Mouse (Mus musculus): ENCODE measurements at regions not wholly inside any gene's neighbourhood (a gene's known extent, or its start where the extent isn't known, plus 50 kb on each side); places are given as distances from the start of the nearest gene placed in this dataset.

DNA sequence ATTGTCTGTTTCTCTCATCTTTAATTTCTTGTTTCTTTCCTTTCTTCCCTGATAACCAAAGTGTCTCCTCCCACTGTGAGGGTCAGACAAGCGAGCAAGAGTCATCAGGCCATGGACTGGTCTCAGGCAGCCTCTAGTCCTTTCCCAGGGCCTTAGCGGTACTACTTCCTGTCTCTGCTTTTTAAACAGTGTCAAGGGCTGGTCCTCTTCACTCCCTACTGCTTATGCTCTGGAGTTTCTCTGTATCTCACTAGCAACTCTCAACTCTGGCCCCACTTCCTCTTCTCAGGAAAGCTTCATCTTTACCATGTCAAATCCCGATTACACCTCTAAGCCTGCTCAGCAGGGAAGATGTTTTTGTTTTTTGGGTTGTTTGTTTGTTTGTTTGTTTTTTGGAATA, 124.1 kb downstream of the Pten start:
- no peak for ATAC-seq (ENCODE audit: low FRiP score, low read depth)

DNA sequence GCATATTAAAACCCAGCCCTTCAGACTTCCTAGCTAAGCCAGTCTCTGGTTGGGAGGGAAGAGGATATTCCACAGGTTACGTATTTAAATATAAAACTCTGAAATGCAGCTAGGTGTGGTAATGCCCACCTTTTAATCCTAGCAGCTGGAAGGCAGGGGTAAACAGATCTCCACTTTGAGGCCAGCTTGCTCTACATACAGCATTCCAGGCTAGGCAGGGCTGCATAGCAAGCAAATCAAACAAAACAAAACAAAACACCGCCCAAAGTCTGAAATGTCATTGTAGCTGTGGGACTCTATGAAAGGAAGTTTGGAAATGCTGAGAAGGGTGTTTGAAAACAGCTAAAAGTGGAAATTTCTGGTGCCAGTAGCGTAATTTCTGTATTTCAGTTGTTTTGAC, 127.0 kb downstream of the Pten start:
- Histone ChIP-seq H3K9ac (replicated peaks) (no peak overlapping the region), H3K4me1 (peaks cover 4% of the 10 kb centered on the region; the same call in 1 of the 2 replicates), H3K4me3 (no peak overlapping the region), H3K27ac (replicated peaks) (no peak overlapping the region), H3K9me3 (no peaks in the 10 kb centered on the region), H3K4me2 (replicated peaks) (no peak overlapping the region), H3K36me3 (no peaks in the 10 kb centered on the region), H3K27me3 (no peaks in the 10 kb centered on the region)
- no peak for ATAC-seq (ENCODE audit: low FRiP score, low read depth)
- 75% methylated on average over 3 of the region's 3 CpGs for WGBS

More for the DNA sequence above, 124.1 kb downstream of the Pten start:
- Histone ChIP-seq H3K4me1 (peaks cover 4% of the 10 kb centered on the region; the same call in 1 of the 2 replicates), H3K9me3 (no peaks in the 10 kb centered on the region), H3K4me3 (no peak overlapping the region), H3K36me3 (no peaks in the 10 kb centered on the region), H3K9ac (replicated peaks) (no peak overlapping the region), H3K27ac (replicated peaks) (no peak overlapping the region), H3K4me2 (replicated peaks) (no peak overlapping the region), H3K27me3 (no peaks in the 10 kb centered on the region)
- WGBS: 91% methylated on average over 3 of the region's 3 CpGs

DNA sequence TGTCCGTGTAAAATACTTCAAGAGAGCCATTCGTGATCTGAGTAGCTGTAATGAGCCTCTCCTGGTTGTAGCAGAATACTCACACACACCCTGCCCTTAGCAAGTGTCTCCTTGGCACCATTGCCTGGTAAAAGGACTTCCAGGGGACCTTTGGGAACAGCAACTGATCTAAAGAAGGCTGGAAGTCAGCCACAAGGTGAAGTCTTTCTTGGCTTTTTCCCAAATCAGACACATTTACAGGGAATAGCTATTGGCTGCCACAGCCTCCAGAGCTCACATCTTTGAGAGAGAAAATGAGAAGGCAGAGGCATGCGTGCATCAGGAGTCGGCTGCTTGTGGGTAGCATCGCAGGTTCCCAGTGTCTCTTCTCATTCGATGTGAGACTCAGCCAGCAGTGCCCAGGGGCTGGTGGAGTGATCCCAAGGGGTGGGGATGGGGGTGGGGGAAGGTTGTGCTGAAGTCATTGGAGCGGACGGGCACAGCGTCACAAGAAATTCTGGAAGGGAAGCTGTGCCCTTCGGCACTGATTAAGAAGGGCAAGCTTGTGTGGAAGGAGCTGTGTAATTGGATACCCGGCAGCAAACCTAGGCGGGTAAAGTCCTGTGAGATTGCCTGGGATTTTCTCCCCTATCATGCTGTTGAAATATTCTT, 128.3 kb downstream of the Pten start:
- 40% methylated on average over 12 of the region's 12 CpGs for WGBS
- H3K9me3 ChIP-seq: no peaks in the 10 kb centered on the region
- H3K4me2 ChIP-seq (replicated peaks): 0 out of 2 replicates have a peak overlapping the region, but pooled peaks have one; percentile 5
- H3K4me3 ChIP-seq: no peak overlapping the region
- no peak overlapping the region for H3K27ac ChIP-seq (replicated peaks)
- H3K27me3 ChIP-seq: no peaks in the 10 kb centered on the region
- peaks cover 4% of the 10 kb centered on the region; the same call in 1 of the 2 replicates for H3K4me1 ChIP-seq
- no peak overlapping the region for H3K9ac ChIP-seq (replicated peaks)
- ATAC-seq (ENCODE audit: low FRiP score, low read depth): peak; percentile 49; the same call in 1 of the 2 replicates
- H3K36me3 ChIP-seq: no peaks in the 10 kb centered on the region

DNA sequence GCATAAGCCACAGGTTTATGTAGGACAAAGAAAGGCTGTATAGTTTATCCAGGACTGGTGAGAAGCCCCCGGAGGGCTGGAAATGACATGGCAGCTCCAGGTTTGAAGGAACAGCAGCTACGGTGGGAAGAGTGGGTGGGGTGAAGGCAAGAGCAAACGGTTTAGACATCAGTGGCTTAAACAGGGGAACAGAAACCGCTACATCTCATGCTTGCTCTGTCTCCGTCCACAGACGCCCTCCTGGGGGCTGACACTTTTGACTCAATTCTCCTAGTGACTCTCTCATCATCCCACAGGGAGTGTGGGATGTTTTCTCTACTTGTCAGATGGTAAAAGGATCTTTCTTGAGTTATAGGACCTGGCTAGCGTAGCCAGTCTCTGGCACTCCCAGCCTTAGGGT, 129.9 kb downstream of the Pten start:
- no peak overlapping the region for H3K27ac ChIP-seq (replicated peaks)
- H3K9ac ChIP-seq (replicated peaks): no peak overlapping the region
- WGBS: 77% methylated on average over 7 of the region's 7 CpGs
- H3K36me3 ChIP-seq: no peaks in the 10 kb centered on the region
- no peak overlapping the region for H3K4me3 ChIP-seq
- no peaks in the 10 kb centered on the region for H3K27me3 ChIP-seq
- H3K9me3 ChIP-seq: no peaks in the 10 kb centered on the region
- H3K4me1 ChIP-seq: peaks cover 4% of the 10 kb centered on the region; the same call in 1 of the 2 replicates
- no peak overlapping the region for H3K4me2 ChIP-seq (replicated peaks)
- no peak for ATAC-seq (ENCODE audit: low FRiP score, low read depth)

DNA sequence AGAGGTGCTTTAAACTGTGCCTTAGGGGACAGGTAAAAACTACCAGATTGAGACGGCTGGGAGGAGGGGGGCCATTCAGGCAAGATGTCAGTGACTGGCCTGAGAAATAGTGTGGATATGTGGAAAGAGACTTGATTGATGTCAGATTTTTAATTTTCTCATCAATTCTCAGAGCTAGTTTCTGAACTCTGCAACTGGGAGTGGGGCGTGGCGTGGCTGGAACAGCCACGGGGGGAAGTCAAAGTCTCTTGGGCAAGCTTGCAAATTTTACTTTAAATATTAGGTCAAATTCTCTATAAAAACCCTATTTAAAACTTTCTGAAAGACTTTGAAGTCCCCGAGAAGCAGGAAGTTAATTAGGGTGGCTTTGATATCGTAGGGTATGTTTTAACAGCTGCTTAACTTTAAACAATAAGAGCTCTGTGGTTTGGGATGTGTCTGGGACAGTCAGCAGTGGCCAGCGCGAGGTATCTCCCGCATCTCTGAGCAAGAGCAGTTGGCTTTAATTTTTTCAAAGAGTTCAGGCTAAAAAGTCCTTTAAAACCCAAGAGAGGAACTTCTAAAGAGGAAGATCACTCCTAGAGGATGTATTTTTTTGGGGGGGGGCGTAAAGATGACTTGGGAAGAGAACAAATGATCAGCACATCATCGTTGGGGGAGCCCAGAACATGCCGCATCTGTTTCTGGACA, 131.5 kb downstream of the Pten start:
- Histone ChIP-seq H3K27ac (replicated peaks) (no peak overlapping the region), H3K4me3 (no peak overlapping the region), H3K4me2 (replicated peaks) (no peak overlapping the region), H3K9me3 (no peaks in the 10 kb centered on the region), H3K27me3 (no peaks in the 10 kb centered on the region), H3K9ac (replicated peaks) (no peak overlapping the region), H3K4me1 (peaks cover 4% of the 10 kb centered on the region; the same call in 1 of the 2 replicates), H3K36me3 (no peaks in the 10 kb centered on the region)
- no peak for ATAC-seq (ENCODE audit: low FRiP score, low read depth)
- 71% methylated on average over 12 of the region's 12 CpGs for WGBS

DNA sequence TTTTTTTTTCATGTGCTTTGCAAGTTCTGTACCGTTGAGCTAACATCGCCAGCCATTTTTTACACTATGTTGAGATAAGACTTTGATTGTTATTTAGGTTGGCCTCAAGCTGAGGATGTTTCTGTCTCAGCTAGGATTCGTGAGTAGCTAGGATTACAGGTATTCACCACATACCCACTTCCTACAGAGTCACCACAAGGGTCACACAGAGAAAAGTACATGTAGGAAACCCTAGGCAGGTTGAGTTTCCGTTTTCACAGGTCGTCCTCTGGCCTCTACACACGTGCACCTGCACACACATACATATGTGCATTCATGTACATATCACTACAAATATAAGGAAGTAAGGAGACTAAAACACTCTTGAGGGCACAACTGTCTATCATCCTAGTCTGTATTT, 133.5 kb downstream of the Pten start:
- Histone ChIP-seq H3K4me2 (replicated peaks) (no peak overlapping the region), H3K9me3 (no peaks in the 10 kb centered on the region), H3K4me1 (peaks cover 2% of the 10 kb centered on the region; the same call in 1 of the 2 replicates), H3K9ac (replicated peaks) (no peak overlapping the region), H3K36me3 (no peaks in the 10 kb centered on the region), H3K27me3 (no peaks in the 10 kb centered on the region), H3K4me3 (no peak overlapping the region), H3K27ac (replicated peaks) (no peak overlapping the region)
- ATAC-seq (ENCODE audit: low FRiP score, low read depth): no peak
- 86% methylated on average over 6 of the region's 6 CpGs for WGBS

DNA sequence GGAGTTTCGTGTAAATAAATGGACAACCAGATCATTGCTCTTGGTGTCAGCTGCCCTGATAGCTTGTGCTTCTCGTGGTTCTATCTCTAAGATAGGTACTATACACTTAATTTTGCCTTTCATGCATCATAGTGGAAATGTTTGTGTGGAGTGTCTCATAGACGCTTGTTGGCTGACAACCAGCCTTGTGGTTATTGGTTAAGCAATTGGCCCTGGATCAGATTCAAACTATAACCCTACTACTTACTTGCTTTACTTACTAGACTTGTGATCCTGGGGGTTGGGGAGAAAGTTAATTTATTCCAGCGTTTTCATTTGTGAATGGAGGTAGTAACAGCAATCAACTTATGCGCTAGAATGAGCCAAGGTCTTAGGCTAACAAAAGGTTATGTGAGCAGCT, 135.2 kb downstream of the Pten start:
- Histone ChIP-seq H3K9me3 (no peaks in the 10 kb centered on the region), H3K27ac (replicated peaks) (no peak overlapping the region), H3K36me3 (no peaks in the 10 kb centered on the region), H3K4me1 (no peaks in the 10 kb centered on the region), H3K27me3 (no peaks in the 10 kb centered on the region), H3K4me3 (no peak overlapping the region), H3K4me2 (replicated peaks) (no peak overlapping the region), H3K9ac (replicated peaks) (no peak overlapping the region)
- WGBS: 92% methylated on average over 5 of the region's 5 CpGs
- no peak for ATAC-seq (ENCODE audit: low FRiP score, low read depth)

DNA sequence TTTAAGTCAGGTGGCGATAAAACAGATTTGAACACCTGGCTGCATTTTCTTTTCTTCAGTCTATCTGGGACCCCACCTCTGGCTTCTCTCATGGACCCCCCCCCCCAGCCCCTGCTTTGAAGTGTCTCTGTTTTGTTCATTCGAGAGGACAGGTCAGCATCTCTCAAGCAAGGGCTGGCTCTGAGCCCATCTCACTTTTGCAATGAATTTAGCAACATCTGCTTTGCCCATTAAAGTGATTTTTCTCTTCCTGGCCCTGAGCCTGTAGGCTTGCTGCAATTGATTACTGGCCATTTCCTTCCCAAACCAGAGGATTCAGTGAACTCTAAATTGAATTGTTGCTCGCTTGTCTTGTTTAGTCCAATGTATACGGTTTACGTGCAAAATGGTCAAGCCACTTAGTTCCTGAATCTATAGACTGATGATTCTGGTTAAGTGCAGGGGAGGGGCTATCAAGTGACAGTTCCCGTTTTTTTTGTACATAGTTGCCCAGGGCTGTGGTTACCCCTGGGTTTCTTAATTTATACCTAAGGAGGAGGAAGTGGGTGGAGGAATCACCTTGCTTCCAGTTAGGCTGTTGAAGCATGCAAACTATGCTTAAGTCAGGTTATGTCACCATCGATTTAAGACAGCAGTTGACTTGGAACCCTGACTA, 146.3 kb downstream of the Pten start:
- no peaks in the 10 kb centered on the region for H3K36me3 ChIP-seq
- H3K4me1 ChIP-seq: no peaks in the 10 kb centered on the region; the same call in 1 of the 2 replicates
- H3K4me2 ChIP-seq (replicated peaks): no peak overlapping the region
- H3K27ac ChIP-seq (replicated peaks): no peak overlapping the region
- peaks cover 30% of the 10 kb centered on the region for H3K27me3 ChIP-seq
- WGBS: 76% methylated on average over 7 of the region's 7 CpGs
- H3K9ac ChIP-seq (replicated peaks): no peak overlapping the region
- no peak for ATAC-seq (ENCODE audit: low FRiP score, low read depth)
- H3K9me3 ChIP-seq: no peaks in the 10 kb centered on the region
- H3K4me3 ChIP-seq: no peak overlapping the region

DNA sequence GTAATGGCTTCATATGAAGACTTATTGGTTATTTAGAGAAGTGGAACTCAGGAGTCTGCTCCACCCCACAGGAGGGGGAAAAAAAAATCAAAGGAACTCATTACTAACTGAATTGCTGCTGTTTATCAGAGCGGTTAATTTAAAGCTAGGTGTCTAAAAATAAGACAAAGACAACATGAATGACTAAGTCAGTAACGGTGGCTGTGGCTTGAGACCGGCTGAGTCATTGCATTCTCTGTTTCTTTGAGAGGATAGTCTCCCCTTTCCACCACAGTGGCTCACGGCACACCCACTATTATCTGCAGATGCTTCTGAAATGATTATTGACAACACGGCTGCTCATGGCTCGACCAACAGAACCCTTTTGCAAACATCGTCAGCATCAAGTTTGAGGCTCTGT, 147.2 kb downstream of the Pten start:
- no peak overlapping the region for H3K4me3 ChIP-seq
- H3K9ac ChIP-seq (replicated peaks): no peak overlapping the region
- no peaks in the 10 kb centered on the region; the same call in 1 of the 2 replicates for H3K4me1 ChIP-seq
- no peak for ATAC-seq (ENCODE audit: low FRiP score, low read depth)
- 78% methylated on average over 7 of the region's 7 CpGs for WGBS
- H3K27ac ChIP-seq (replicated peaks): no peak overlapping the region
- H3K27me3 ChIP-seq: peaks cover 35% of the 10 kb centered on the region
- H3K4me2 ChIP-seq (replicated peaks): no peak overlapping the region
- H3K36me3 ChIP-seq: no peaks in the 10 kb centered on the region
- no peaks in the 10 kb centered on the region for H3K9me3 ChIP-seq

DNA sequence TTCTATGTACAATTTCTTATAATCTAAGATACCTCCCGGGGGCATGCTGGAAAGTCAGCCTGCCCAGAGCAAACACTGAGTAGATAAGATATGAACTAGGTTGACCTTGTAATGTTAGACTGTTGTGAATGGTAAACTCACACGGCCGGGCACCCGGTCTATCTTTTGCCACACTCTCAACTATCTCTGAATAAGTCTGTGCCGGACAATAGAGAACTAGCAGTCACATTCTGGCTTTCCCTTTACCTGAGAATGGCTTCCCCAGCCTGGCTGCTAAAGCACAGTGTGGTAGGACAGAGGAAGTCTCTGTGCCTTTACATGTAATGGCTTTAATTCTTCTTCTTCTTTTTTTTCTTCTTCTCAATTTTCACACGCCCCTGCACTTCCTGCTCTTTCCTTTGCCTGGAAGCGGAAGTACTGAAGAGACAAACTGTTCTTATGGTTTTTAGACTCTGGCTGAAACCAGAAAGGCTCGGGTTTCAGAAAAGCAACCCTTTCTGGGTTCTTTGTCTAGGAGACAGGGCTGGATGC, 148.7 kb downstream of the Pten start:
- H3K9me3 ChIP-seq: no peaks in the 10 kb centered on the region
- no peak overlapping the region for H3K27ac ChIP-seq (replicated peaks)
- WGBS: 72% methylated on average over 8 of the region's 8 CpGs
- no peaks in the 10 kb centered on the region; the same call in 1 of the 2 replicates for H3K4me1 ChIP-seq
- no peaks in the 10 kb centered on the region for H3K36me3 ChIP-seq
- H3K4me3 ChIP-seq: no peak overlapping the region
- no peak overlapping the region for H3K9ac ChIP-seq (replicated peaks)
- peaks cover 35% of the 10 kb centered on the region for H3K27me3 ChIP-seq
- no peak for ATAC-seq (ENCODE audit: low FRiP score, low read depth)
- no peak overlapping the region for H3K4me2 ChIP-seq (replicated peaks)

DNA sequence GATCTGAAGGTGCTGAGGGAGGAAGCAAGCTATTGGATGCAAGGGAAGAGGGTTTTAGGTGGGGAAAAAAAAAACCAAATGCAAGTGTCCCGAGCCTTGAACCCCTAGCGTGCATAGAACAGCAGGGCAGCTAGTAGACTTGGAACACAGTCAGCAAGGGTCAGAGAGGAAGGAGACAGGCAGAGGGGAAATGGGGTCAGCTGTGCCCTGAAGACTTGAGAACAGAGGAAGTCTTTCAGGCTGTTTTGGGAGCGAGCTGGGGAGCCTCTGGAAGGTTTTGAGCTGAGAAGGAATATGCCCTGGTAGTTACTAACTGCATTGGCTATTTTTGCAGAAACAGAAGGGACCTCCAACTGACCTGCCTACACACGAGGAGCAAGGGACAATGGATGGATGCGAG, 149.5 kb downstream of the Pten start:
- H3K36me3 ChIP-seq: no peaks in the 10 kb centered on the region

DNA sequence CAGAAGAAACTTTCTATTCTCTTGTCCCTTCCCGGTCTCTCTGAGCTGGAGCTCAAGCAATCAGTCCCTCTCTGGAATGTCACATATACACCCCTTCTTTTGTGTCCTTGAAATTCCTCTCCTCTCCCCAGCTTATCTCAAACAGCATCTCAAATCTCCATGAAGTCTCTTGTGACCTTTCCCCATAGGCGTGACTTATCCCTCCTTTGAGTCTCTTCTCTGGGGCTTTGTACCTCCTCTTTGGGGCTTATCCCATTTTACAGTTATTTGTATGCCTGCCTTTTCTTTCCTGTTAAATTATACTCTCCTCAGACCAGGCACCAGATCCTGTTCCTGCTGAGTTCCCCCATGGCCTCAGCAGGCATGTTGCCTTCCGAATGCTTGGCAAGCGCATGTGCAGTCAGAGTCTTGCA, 152.8 kb downstream of the Pten start:
- no peak overlapping the region for H3K4me2 ChIP-seq (replicated peaks)
- no peak overlapping the region for H3K9ac ChIP-seq (replicated peaks)
- peak; percentile 88 for ATAC-seq (ENCODE audit: low FRiP score, low read depth)
- H3K27ac ChIP-seq (replicated peaks): no peak overlapping the region
- H3K4me3 ChIP-seq: no peak overlapping the region
- no peaks in the 10 kb centered on the region for H3K36me3 ChIP-seq
- no peaks in the 10 kb centered on the region; the same call in 1 of the 2 replicates for H3K4me1 ChIP-seq
- H3K9me3 ChIP-seq: no peaks in the 10 kb centered on the region
- 5% methylated on average over 4 of the region's 4 CpGs for WGBS
- peaks cover 66% of the 10 kb centered on the region for H3K27me3 ChIP-seq

More for the DNA sequence above, 149.5 kb downstream of the Pten start:
- H3K27me3 ChIP-seq: peaks cover 42% of the 10 kb centered on the region
- H3K9me3 ChIP-seq: no peaks in the 10 kb centered on the region
- H3K4me2 ChIP-seq (replicated peaks): no peak overlapping the region
- H3K4me1 ChIP-seq: no peaks in the 10 kb centered on the region; the same call in 1 of the 2 replicates
- no peak overlapping the region for H3K9ac ChIP-seq (replicated peaks)
- WGBS: 75% methylated on average over 5 of the region's 5 CpGs
- no peak overlapping the region for H3K4me3 ChIP-seq
- ATAC-seq (ENCODE audit: low FRiP score, low read depth): no peak
- H3K27ac ChIP-seq (replicated peaks): no peak overlapping the region
